ENCODE assay signal across 9 mouse cellular contexts in genomic region chr1:89849151-89849860, GRCm38 (mm10).
DNase-seq lines count a peak whose midpoint lies in the region; ATAC-seq and TF ChIP-seq lines count a peak whose summit lies in the region.
"Had no signal": no experiment of that assay in that cellular context is flagged by ENCODE, and none has a peak within 500 bp of the region (broad histone marks: within the 10 kb centered on the region; RNA-seq: fewer than 3 reads in every experiment).

No protein-coding gene starts in this region.

- H3K9me3 ChIP-seq in embryonic facial prominence, embryonic 15.5 days (replicated peaks), result no peaks in the 10 kb centered on the region
- H3K9me3 ChIP-seq in intestine, postnatal 0 days (ENCODE audit: control insufficient read depth), result no peaks in the 10 kb centered on the region
- no peaks in the 10 kb centered on the region for H3K9me3 ChIP-seq in midbrain, embryonic 15.5 days

- DNase-seq in kidney, postnatal 4 days, result peak; percentile 20 to 29
- no peak for DNase-seq in kidney, adult 2 months
- DNase-seq in yolk sac, embryonic 10.5 days (ENCODE audit: low spot score), result no peak
- no peak for DNase-seq in spleen, adult 12 weeks (ENCODE audit: low spot score)
- DNase-seq: cerebellum, adult 9-10 months had no signal

- 76% methylated on average over 23 of the region's 23 CpGs for WGBS in kidney, adult 2 months
- 42% methylated on average over 23 of the region's 23 CpGs for WGBS in embryonic facial prominence, embryonic 15.5 days
- WGBS in intestine, postnatal 0 days, result 68% methylated on average over 23 of the region's 23 CpGs
- WGBS in midbrain, embryonic 15.5 days, result 50% methylated on average over 23 of the region's 23 CpGs

- H3K36me3 ChIP-seq in kidney, adult 2 months (ENCODE audit: control insufficient read depth, insufficient read depth, low read length), result no peaks in the 10 kb centered on the region
- H3K36me3 ChIP-seq in embryonic facial prominence, embryonic 15.5 days, result no peaks in the 10 kb centered on the region
- peaks cover 5% of the 10 kb centered on the region; the same call in 1 of the 2 replicates for H3K36me3 ChIP-seq in intestine, postnatal 0 days (ENCODE audit: control insufficient read depth, insufficient read depth)
- H3K36me3 ChIP-seq in midbrain, embryonic 15.5 days (replicated peaks), result no peaks in the 10 kb centered on the region

- H3K4me1 ChIP-seq in kidney, adult 2 months (ENCODE audit: control insufficient read depth, insufficient read depth, low read length), result no peaks in the 10 kb centered on the region
- peaks cover 45% of the 10 kb centered on the region for H3K4me1 ChIP-seq in embryonic facial prominence, embryonic 15.5 days
- H3K4me1 ChIP-seq in intestine, postnatal 0 days (replicated peaks; ENCODE audit: control insufficient read depth, insufficient read depth, low read length), result 0 out of 2 replicates have a peak, but pooled peaks cover 3% of the 10 kb centered on the region
- H3K4me1 ChIP-seq in midbrain, embryonic 15.5 days, result peaks cover 40% of the 10 kb centered on the region

- H3K4me2 ChIP-seq in embryonic facial prominence, embryonic 15.5 days (replicated peaks), result peak overlapping the region; percentile 22; the same call in 1 of the 2 replicates
- peak overlapping the region; percentile 38; the same call in 1 of the 2 replicates for H3K4me2 ChIP-seq in intestine, postnatal 0 days (replicated peaks; ENCODE audit: low read depth)
- H3K4me2 ChIP-seq in midbrain, embryonic 15.5 days, result no peak overlapping the region

- no peak overlapping the region for H3K27ac ChIP-seq in kidney, adult 2 months (ENCODE audit: insufficient read depth, low read depth, low read length)
- no peak overlapping the region for H3K27ac ChIP-seq in embryonic facial prominence, embryonic 15.5 days (replicated peaks)
- H3K27ac ChIP-seq in intestine, postnatal 0 days (ENCODE audit: low read depth, low read length), result no peak overlapping the region
- peak overlapping the region; percentile 35; the same call in 1 of the 2 replicates for H3K27ac ChIP-seq in midbrain, embryonic 15.5 days

- TF ChIP-seq POLR2A in kidney, adult 2 months (IDR thresholded peaks at IDR 0.05; ENCODE audit: low read depth, low read length), result no peak

- no peaks in the 10 kb centered on the region for H3K27me3 ChIP-seq in kidney, adult 2 months (replicated peaks; ENCODE audit: control insufficient read depth, insufficient read depth, low read length)
- H3K27me3 ChIP-seq in embryonic facial prominence, embryonic 15.5 days, result peaks cover 2% of the 10 kb centered on the region; the same call in 1 of the 2 replicates
- H3K27me3 ChIP-seq in intestine, postnatal 0 days (replicated peaks; ENCODE audit: control insufficient read depth, insufficient read depth, low read length), result no peaks in the 10 kb centered on the region
- H3K27me3 ChIP-seq in midbrain, embryonic 15.5 days (replicated peaks), result no peaks in the 10 kb centered on the region

- no peak for ATAC-seq in embryonic facial prominence, embryonic 15.5 days (ENCODE audit: insufficient number of reproducible peaks, low FRiP score, low TSS enrichment, low read depth)
- ATAC-seq in intestine, postnatal 0 days, result no peak
- ATAC-seq in midbrain, embryonic 15.5 days (replicated peaks), result peak; percentile 18; the same call in 1 of the 2 replicates
- ATAC-seq in megakaryocyte, adult 5-6 weeks (ENCODE audit: poor library complexity, severe bottlenecking), result no peak

- H3K4me3 ChIP-seq in kidney, adult 2 months (ENCODE audit: insufficient read depth, low read depth, low read length), result no peak overlapping the region
- no peak overlapping the region for H3K4me3 ChIP-seq in embryonic facial prominence, embryonic 15.5 days (replicated peaks)
- no peak overlapping the region for H3K4me3 ChIP-seq in intestine, postnatal 0 days (ENCODE audit: low read depth, low read length)
- no peak overlapping the region for H3K4me3 ChIP-seq in midbrain, embryonic 15.5 days

- TF ChIP-seq CTCF in kidney, adult 2 months (conservative IDR thresholded peaks at IDR 0.05; ENCODE audit: insufficient read depth, insufficient read length, low read depth, low read length), result no peak
- no peak for TF ChIP-seq CTCF in intestine, postnatal 0 days (IDR thresholded peaks at IDR 0.05; ENCODE audit: low read depth)

- no peak overlapping the region for H3K9ac ChIP-seq in embryonic facial prominence, embryonic 15.5 days
- no peak overlapping the region for H3K9ac ChIP-seq in intestine, postnatal 0 days (ENCODE audit: low read depth, low read length)
- H3K9ac ChIP-seq in midbrain, embryonic 15.5 days, result no peak overlapping the region

Comparison
In these comparisons a context has a peak if more than half of its experiments do, and no peak if none do; other contexts are left out.
1. DNase-seq: peak in kidney, postnatal 4 days (2 of 2); none in kidney, adult 2 months (single experiment), yolk sac, embryonic 10.5 days (single experiment) and spleen, adult 12 weeks (single experiment).